Mouse (Mus musculus) lung, postnatal 0 days (tissue): Measurements from ENCODE around the gene Gm9611. TPM values are rescaled to one million over a fixed set of nuclear protein-coding genes. Genes with fewer than 3 reads are reported as not detected.
"Not testable (repeated sequence)": the region's sequence is repeated elsewhere in the genome, so short reads cannot be mapped to it uniquely, and the experiment has no call there.

Experiments
- ATAC-seq: fragments of 200-750 bp; cut with Nextera tagmentation; 2 replicates; pipeline ENCODE4 v1.8.0; 2017; ENCODE audit warnings: moderate library complexity
- DNase-seq: peaks from one replicate; pipeline ENCODE4 v3.0.0-alpha.2; 2016; ENCODE audit warnings: low spot score
- H3K27ac ChIP-seq: fragments of 300-500 bp; sonication (generic); 2 replicates; pipeline ENCODE4 v1.5.1; 2014; ENCODE audit warnings: antibody characterized with exemption, mild to moderate bottlenecking, low read length, mixed read lengths
- H3K27me3 ChIP-seq: fragments of 300-500 bp; sonication (generic); replicated peaks from 2 replicates; pipeline ENCODE4 v1.6.1; 2014; ENCODE audit warnings: low read length, mixed read lengths; ENCODE audit not compliant: insufficient read depth
- H3K36me3 ChIP-seq: fragments of 300-500 bp; sonication (generic); 2 replicates; pipeline ENCODE4 v1.6.1; 2014; ENCODE audit warnings: low read length, mixed read lengths; ENCODE audit not compliant: insufficient read depth
- H3K4me1 ChIP-seq: fragments of 300-500 bp; sonication (generic); 2 replicates; pipeline ENCODE4 v1.6.1; 2014; ENCODE audit warnings: antibody characterized with exemption, low read depth, low read length, mixed read lengths; ENCODE audit not compliant: insufficient read depth
- H3K4me2 ChIP-seq: fragments of 300-500 bp; sonication (generic); replicated peaks from 2 replicates; pipeline ENCODE4 v1.6.1; 2014; ENCODE audit warnings: low read depth, mild to moderate bottlenecking, low read length, moderate library complexity, mixed read lengths
- H3K4me3 ChIP-seq: fragments of 300-500 bp; sonication (generic); 2 replicates; pipeline ENCODE4 v1.5.1; 2014; ENCODE audit warnings: low read depth, low read length
- H3K9ac ChIP-seq: fragments of 300-500 bp; sonication (generic); replicated peaks from 2 replicates; pipeline ENCODE4 v1.6.1; 2014; ENCODE audit warnings: low read depth, mild to moderate bottlenecking
- H3K9me3 ChIP-seq: fragments of 300-500 bp; sonication (generic); 2 replicates; pipeline ENCODE4 v1.6.1; 2016; ENCODE audit warnings: low read length, mixed read lengths
- WGBS: fragments of 180-500 bp; shearing (Covaris S2); extraction: QIAGEN DNeasy Blood & Tissue Kit; methylation state at CpG from one replicate; pipeline ENCODE4 v1.1.7; 2014; 5-methylcytosine and 5-hydroxymethylcytosine counted together
- microRNA-seq: library from miRNA; unstranded; fragments of <30 nt; microRNA quantifications from one replicate; pipeline ENCODE4, GENCODE M21; 2016
- polyA plus RNA-seq: library from polyadenylated mRNA; unstranded; fragments of >200 nt; fragmentation: Nextera tagmentation; extraction: Ambion mirVana; gene quantifications from 2 replicates; pipeline ENCODE4 v1.2.1, GENCODE M21; 2015

Gm9611 gene
- polyA plus RNA-seq: not detected in 2 replicates

GRCm38 (mm10) chr14:42297258-42297657, at the start of gene Gm9611:
TSS of gene Gm9611 (minus strand) at chr14:42297358.
- not testable (repeated sequence) for ATAC-seq, H3K4me2 ChIP-seq, H3K4me3 ChIP-seq, H3K4me1 ChIP-seq, H3K9me3 ChIP-seq, H3K27me3 ChIP-seq, DNase-seq, H3K9ac ChIP-seq, H3K36me3 ChIP-seq, H3K27ac ChIP-seq
- no CpG with 5 or more reads among the region's 3 CpGs for WGBS

DNA sequence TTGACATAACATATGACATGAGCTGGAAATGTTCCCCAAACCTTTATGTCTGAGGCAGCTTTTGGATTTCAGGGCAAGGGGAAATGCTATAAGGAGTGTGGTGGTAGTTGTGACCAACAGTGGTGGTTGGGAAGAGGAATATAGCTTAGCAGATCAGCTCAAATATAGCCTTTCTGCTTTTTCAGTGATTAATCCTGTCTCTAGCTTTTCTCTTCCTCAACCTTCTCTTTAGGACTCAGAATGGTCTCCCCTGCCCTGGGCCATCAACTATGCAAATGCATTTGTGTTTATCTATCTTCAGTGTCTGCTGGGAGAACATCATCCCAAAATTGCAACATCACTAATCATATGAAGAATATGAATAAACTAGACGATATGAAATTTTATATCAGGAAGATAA, 12.8 kb upstream of the Gm9611 start, which contains the start of gene Gm7995:
Gene Gm7995 (plus strand): TSS at position 301 of the 400 bp plus-strand sequence.
- WGBS: no CpG with 5 or more reads among the region's 1 CpGs
- not testable (repeated sequence) for H3K27ac ChIP-seq, ATAC-seq, H3K4me2 ChIP-seq, H3K36me3 ChIP-seq, H3K9ac ChIP-seq, DNase-seq, H3K4me1 ChIP-seq, H3K9me3 ChIP-seq, H3K4me3 ChIP-seq, H3K27me3 ChIP-seq

- not testable (repeated sequence) for ATAC-seq, H3K27me3 ChIP-seq, H3K4me1 ChIP-seq, DNase-seq, H3K4me3 ChIP-seq, H3K36me3 ChIP-seq, H3K27ac ChIP-seq, H3K9me3 ChIP-seq, H3K9ac ChIP-seq, H3K4me2 ChIP-seq
- whole genome bisulfite sequencing: no CpG with 5 or more reads among the region's 3 CpGs
Measured at GRCm38 (mm10) chr14:42259948-42260347, 37.2 kb downstream of the Gm9611 start, which contains the start of gene Gm17026. TSS of gene Gm17026 (minus strand) at chr14:42260048.

Small RNA genes lying within 50 kb of the gene (microRNA-seq; reads per million reads assigned to microRNA genes)
- gene Gm25208: not detected
- not detected for gene Gm25892

Other genes starting within 250 kb of the Gm9611 start
- gene Gm7951, start 180.0 kb downstream of the Gm9611 start, polyA plus RNA-seq: not detected in 2 replicates
- gene Gm17027, start 134.7 kb downstream of the Gm9611 start, polyA plus RNA-seq: not detected in 2 replicates
- gene Gm3573, start 106.6 kb downstream of the Gm9611 start, polyA plus RNA-seq: not detected in 2 replicates
- not detected in 2 replicates for gene Gm17026, start 37.3 kb downstream of the Gm9611 start, polyA plus RNA-seq
- not detected in 2 replicates for gene Gm7995, start 12.9 kb upstream of the Gm9611 start, polyA plus RNA-seq
- not detected in 2 replicates for gene Gm8005, start 142.3 kb upstream of the Gm9611 start, polyA plus RNA-seq
- gene Gm8011, start 166.5 kb upstream of the Gm9611 start, polyA plus RNA-seq: not detected in 2 replicates
- gene Gm8020, start 205.0 kb upstream of the Gm9611 start, polyA plus RNA-seq: not detected in 2 replicates
- not detected in 2 replicates for gene Gm8024, start 226.9 kb upstream of the Gm9611 start, polyA plus RNA-seq